Mouse (Mus musculus) hindbrain, embryonic 12.5 days (tissue): ENCODE results near the gene Fbl. TPM values are rescaled to one million over a fixed set of nuclear protein-coding genes. Genes with fewer than 3 reads are reported as not detected.
A peak's percentile ranks its signal among the peaks of the same experiment; 100 is the strongest.

Source experiments
- ATAC-seq: fragments of 200-750 bp; cut with Nextera tagmentation; 2 replicates; pipeline ENCODE4 v1.8.0; 2017; ENCODE audit warnings: moderate TSS enrichment; ENCODE audit not compliant: low FRiP score
- H3K27ac ChIP-seq: fragments of 300-500 bp; sonication (generic); 2 replicates; pipeline ENCODE4 v1.5.1; 2016; ENCODE audit warnings: mild to moderate bottlenecking
- H3K27me3 ChIP-seq: fragments of 300-500 bp; sonication (generic); 2 replicates; pipeline ENCODE4 v1.6.1; 2016; ENCODE audit warnings: mild to moderate bottlenecking
- H3K36me3 ChIP-seq: fragments of 300-500 bp; sonication (generic); 2 replicates; pipeline ENCODE4 v1.6.1; 2016; ENCODE audit warnings: mild to moderate bottlenecking
- H3K4me1 ChIP-seq: fragments of 300-500 bp; sonication (generic); 2 replicates; pipeline ENCODE4 v1.6.1; 2016
- H3K4me2 ChIP-seq: fragments of 300-500 bp; sonication (generic); replicated peaks from 2 replicates; pipeline ENCODE4 v1.6.1; 2016; ENCODE audit warnings: mild to moderate bottlenecking
- H3K4me3 ChIP-seq: fragments of 300-500 bp; sonication (generic); 2 replicates; pipeline ENCODE4 v1.5.1; 2016; ENCODE audit warnings: mild to moderate bottlenecking
- H3K9ac ChIP-seq: fragments of 300-500 bp; sonication (generic); 2 replicates; pipeline ENCODE4 v1.6.1; 2016; ENCODE audit warnings: mild to moderate bottlenecking, moderate library complexity
- H3K9me3 ChIP-seq: fragments of 300-500 bp; sonication (generic); replicated peaks from 2 replicates; pipeline ENCODE4 v1.6.1; 2016; ENCODE audit warnings: mild to moderate bottlenecking
- WGBS: fragments of 180-500 bp; shearing (Covaris S2); methylation state at CpG from one replicate; pipeline ENCODE4 v1.1.7; 2016; 5-methylcytosine and 5-hydroxymethylcytosine counted together
- polyA plus RNA-seq: library from polyadenylated mRNA; unstranded; fragments of >200 nt; fragmentation: Nextera tagmentation; extraction: Ambion mirVana; gene quantifications from 2 replicates; pipeline ENCODE4 v1.2.1, GENCODE M21; 2016

Fbl gene
- polyA plus RNA-seq, 1 experiment from 2014 or later: 115 TPM

DNA sequence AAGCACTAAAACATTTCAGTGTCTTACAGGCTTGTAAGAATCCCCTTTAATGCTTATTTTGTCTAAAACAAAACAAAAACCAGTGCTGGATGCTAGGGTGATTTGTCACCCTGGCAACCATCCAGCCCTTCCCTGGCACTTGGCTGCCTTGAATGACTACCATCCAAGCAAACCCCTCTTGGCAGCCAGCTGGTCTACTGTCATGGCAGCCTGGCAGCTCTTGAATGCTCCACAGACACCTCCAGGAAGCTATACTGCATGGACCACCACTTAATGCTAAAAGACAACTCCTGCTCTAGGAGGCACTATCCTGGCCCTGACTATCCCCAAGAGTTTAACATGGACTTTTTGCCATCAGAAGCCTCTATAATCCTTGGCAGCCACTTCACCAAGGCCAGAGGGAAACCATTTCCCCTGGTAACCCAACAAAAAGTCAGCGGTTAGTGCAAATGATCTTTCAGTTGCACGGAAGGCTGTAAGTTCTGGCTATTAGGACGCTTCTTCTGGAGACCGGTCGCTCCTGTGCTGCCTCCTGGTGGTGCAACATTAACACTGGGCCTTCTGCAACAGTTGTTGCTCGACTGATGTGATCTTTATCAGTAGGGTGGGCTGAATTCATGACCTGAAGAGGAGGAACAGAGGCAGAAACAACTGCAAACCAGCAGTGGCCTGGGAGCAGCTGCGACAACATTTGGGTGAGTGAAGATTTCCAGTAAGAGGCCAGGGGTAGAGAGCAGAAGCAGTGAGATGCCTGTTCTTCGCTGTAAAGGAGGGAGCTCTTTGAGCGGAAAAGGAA is 992 bp upstream of the Fbl start:
- peaks cover 29% of the 10 kb centered on the region for H3K4me1 ChIP-seq
- H3K27me3 ChIP-seq: no peaks in the 10 kb centered on the region
- peak overlapping the region; percentile 60 for H3K4me3 ChIP-seq
- peak overlapping the region; percentile 53 for H3K9ac ChIP-seq
- WGBS: 13% methylated on average over 9 of the region's 9 CpGs
- H3K36me3 ChIP-seq: no peaks in the 10 kb centered on the region
- no peaks in the 10 kb centered on the region for H3K9me3 ChIP-seq
- ATAC-seq: no peak
- peak overlapping the region; percentile 95 for H3K4me2 ChIP-seq
- H3K27ac ChIP-seq: peak overlapping the region; percentile 81

DNA sequence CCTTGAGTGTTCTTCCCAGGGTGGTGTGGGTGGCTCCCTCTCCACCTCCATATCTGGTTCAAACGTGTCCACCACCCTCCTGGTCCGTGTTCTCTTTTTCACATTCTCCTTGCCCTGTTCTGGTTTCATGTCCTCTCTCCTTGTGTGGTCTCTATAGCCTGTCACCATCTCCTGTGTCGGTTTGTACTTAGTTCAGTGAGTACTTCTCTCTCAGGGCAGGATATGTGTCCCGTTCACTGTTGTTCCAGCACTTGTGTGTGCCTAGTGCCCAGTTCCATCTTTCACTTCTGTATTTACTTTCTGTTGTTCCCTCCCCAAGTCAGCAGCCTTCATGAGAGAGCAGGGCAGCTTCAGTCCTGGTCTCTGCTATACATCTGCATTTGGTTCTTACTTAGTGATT is 5.8 kb downstream of the Fbl start:
- H3K9me3 ChIP-seq: no peaks in the 10 kb centered on the region
- H3K9ac ChIP-seq: no peak overlapping the region
- H3K36me3 ChIP-seq: peaks cover 33% of the 10 kb centered on the region
- H3K27ac ChIP-seq: no peak overlapping the region
- H3K4me3 ChIP-seq: no peak overlapping the region
- ATAC-seq: no peak
- peaks cover 16% of the 10 kb centered on the region for H3K4me1 ChIP-seq
- H3K4me2 ChIP-seq: no peak overlapping the region
- 92% methylated on average over 4 of the region's 4 CpGs for WGBS
- no peaks in the 10 kb centered on the region for H3K27me3 ChIP-seq

DNA sequence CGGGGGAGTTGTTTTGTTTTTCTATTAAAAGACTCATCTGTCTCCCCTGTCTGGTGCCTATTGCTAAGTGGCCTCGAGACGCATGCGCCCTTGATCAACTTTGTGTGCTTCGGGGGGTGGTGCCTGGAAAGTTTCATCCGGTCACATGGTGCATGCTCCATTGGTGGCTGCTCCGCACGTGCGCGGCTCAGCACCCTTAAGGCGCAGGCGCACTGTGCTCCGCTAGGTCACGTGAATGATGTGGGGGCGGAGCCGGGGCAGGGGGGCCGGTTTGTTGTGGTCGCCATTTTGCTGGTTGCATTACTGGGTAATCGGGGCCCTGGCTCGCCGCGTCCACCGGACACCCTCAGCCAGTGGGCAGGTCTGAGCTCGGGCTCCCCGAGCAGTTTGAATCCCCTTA is 9.7 kb downstream of the Fbl start, which contains the start of gene Dyrk1b:
TSS of gene Dyrk1b (plus strand) at position 242 of the 400 bp plus-strand sequence.
- H3K27ac ChIP-seq: peak within 1 kb of the TSS; percentile 97
- H3K9ac ChIP-seq: peak within 1 kb of the TSS; percentile 93
- H3K4me1 ChIP-seq: peaks cover 13% of the 10 kb centered on the region
- peaks cover 64% of the 10 kb centered on the region for H3K36me3 ChIP-seq
- peak within 1 kb of the TSS; percentile 97 for H3K4me3 ChIP-seq
- no peaks in the 10 kb centered on the region for H3K9me3 ChIP-seq
- WGBS: under 1% methylated on average over 25 of the region's 25 CpGs
- H3K4me2 ChIP-seq: peak within 1 kb of the TSS; percentile 85
- ATAC-seq: peak; percentile 90
- H3K27me3 ChIP-seq: no peaks in the 10 kb centered on the region

DNA sequence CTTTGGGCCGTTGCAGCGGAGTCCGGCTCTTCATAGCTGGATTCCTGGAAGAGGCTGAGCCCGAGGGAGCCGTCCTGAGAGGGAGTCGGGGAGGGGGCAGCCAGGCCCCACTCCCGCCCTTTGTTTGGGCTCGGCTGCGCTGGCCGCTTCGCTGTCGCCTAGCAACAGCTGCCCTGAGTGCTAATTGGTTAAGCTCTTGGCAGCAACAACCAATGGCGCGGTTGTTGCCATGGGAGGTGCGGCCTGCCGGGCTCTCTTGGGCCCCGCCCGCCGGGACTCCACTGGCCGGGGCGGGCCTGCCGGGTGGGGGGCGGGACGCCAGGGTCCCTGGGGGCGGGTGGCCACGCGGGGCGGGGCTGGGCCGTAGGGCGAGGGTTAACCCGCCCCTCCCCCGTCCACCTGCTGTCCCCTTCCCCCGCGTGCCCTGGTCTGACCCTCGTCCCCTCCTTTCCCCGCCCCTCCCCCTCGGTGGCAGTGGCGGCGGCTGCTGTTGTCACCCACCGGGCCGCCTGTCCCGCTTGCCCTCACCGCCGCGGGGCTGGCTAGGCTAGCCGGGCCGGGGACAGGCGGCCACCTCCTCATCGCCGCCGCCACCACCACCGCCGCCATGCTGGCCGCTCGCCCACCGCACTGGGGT is 10.3 kb downstream of the Fbl start:
- Histone ChIP-seq H3K27ac (peak overlapping the region; percentile 97), H3K9me3 (no peaks in the 10 kb centered on the region), H3K27me3 (no peaks in the 10 kb centered on the region), H3K4me3 (peak overlapping the region; percentile 97), H3K4me2 (peak overlapping the region; percentile 85), H3K9ac (peak overlapping the region; percentile 93), H3K4me1 (peaks cover 13% of the 10 kb centered on the region), H3K36me3 (peaks cover 70% of the 10 kb centered on the region)
- WGBS: 0% methylated on average over 38 of the region's 56 CpGs
- peak; percentile 97 for ATAC-seq

DNA sequence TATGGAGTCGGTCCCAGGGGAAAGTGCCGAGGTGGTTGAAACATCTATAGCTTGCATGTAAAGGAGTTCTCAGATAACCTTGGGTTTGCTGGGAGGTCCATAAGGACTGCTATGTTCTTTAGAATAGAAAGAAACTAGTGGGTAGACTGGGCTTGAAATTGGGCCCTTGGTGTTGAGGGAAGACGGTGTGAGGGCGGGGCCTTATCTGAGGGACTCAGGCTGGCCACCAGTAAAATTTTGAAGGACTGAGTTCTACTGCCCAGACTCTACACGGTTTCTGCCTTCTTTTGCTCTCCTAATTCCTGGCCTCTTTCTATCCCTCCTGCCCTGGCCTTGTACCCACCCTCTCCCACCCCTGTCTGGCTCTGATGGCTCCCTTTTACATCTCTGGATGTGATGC is 11.4 kb downstream of the Fbl start:
- peak overlapping the region; percentile 85 for H3K4me2 ChIP-seq
- peak overlapping the region; percentile 97 for H3K4me3 ChIP-seq
- 72% methylated on average over 5 of the region's 5 CpGs for WGBS
- H3K9ac ChIP-seq: peak overlapping the region; percentile 93
- peaks cover 13% of the 10 kb centered on the region for H3K4me1 ChIP-seq
- H3K27me3 ChIP-seq: no peaks in the 10 kb centered on the region
- H3K27ac ChIP-seq: peak overlapping the region; percentile 97; the same call in 1 of the 2 replicates
- no peaks in the 10 kb centered on the region for H3K9me3 ChIP-seq
- peaks cover 71% of the 10 kb centered on the region for H3K36me3 ChIP-seq
- ATAC-seq: no peak

DNA sequence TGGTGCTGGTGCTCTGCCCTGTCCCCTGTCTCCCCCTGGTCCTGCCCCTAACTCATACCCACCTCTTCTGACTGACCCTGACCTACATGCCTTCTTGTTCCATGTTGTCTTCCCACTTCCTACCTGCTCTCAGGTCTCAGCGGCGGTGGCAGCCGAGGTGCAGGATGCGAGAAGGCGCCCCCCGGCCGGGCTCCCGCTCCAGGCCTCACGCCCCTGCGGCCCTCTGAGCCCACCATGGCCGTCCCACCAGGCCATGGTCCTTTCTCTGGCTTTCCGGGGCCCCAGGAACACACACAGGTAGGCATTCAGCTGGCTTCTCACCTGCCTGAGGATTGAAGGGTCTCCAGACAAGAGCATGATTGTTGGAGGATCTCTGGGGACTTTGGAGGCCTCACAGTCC is 11.9 kb downstream of the Fbl start:
- H3K36me3 ChIP-seq: peaks cover 71% of the 10 kb centered on the region

DNA sequence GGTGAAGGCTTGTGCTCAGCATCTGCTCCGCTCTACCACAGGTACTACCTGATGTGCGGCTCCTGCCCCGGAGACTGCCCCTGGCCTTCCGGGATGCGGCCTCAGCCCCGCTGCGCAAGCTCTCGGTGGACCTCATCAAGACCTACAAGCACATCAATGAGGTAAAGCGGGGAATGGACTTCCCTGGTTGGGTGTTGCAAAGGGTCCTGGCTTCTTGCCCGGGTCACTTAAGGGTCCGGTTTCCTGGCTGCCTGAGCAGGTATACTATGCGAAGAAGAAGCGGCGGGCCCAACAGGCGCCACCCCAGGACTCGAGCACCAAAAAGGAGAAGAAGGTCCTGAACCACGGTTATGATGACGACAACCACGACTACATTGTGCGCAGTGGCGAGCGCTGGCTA is 12.8 kb downstream of the Fbl start:
- Histone ChIP-seq H3K9me3 (no peaks in the 10 kb centered on the region), H3K4me1 (peaks cover 13% of the 10 kb centered on the region), H3K36me3 (peaks cover 71% of the 10 kb centered on the region), H3K4me3 (no peak overlapping the region), H3K9ac (no peak overlapping the region), H3K27ac (no peak overlapping the region), H3K4me2 (no peak overlapping the region), H3K27me3 (no peaks in the 10 kb centered on the region)
- WGBS: 98% methylated on average over 22 of the region's 22 CpGs
- ATAC-seq: no peak

More for the DNA sequence above, 11.9 kb downstream of the Fbl start:
- Histone ChIP-seq H3K9me3 (no peaks in the 10 kb centered on the region), H3K27ac (no peak overlapping the region), H3K4me1 (peaks cover 13% of the 10 kb centered on the region), H3K4me3 (peak overlapping the region; percentile 97), H3K27me3 (no peaks in the 10 kb centered on the region), H3K4me2 (peak overlapping the region; percentile 85), H3K9ac (peak overlapping the region; percentile 9; the same call in 1 of the 2 replicates)
- WGBS: 94% methylated on average over 12 of the region's 12 CpGs
- no peak for ATAC-seq

DNA sequence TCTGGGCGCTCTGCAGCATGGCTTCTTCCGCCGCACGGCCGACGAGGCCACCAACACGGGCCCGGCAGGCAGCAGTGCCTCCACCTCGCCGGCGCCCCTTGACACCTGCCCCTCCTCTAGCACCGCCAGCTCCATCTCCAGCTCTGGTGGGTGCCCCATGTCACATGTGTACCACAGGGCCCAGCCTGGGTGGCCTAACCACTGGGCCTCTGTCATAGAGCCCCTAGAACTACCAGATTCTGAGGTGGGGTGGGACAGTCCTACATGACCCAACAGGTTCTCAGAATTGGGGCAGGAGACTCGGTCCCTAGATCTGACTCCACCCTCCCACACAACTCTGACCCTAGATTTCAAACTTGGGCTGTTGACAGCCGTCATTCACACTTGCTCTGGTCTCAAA is 16.4 kb downstream of the Fbl start:
- no peaks in the 10 kb centered on the region for H3K9me3 ChIP-seq
- no peak for ATAC-seq
- H3K36me3 ChIP-seq: peaks cover 95% of the 10 kb centered on the region
- H3K9ac ChIP-seq: no peak overlapping the region
- 93% methylated on average over 14 of the region's 14 CpGs for WGBS
- H3K4me3 ChIP-seq: no peak overlapping the region
- no peak overlapping the region for H3K4me2 ChIP-seq
- peaks cover 7% of the 10 kb centered on the region for H3K4me1 ChIP-seq
- no peaks in the 10 kb centered on the region for H3K27me3 ChIP-seq
- no peak overlapping the region for H3K27ac ChIP-seq

DNA sequence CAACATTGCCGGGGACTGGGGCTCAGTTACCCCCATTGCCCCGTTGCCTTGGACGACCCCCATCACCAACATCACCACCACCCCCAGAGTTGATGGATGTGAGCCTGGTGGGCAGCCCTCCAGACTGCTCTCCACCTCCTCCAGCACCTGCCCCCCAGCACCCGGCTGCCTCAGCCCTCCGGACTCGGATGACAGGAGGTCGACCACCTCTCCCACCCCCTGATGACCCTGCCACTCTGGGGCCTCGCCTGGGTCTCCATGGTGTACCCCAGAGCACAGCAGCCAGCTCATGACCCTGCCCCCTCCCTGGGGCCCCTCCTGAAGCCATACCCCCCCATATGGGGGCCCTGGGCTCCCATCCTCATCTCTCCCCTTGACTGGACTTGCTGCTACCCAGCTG is 17.1 kb downstream of the Fbl start:
- Histone ChIP-seq H3K4me2 (no peak overlapping the region), H3K27ac (no peak overlapping the region), H3K4me3 (no peak overlapping the region), H3K9me3 (no peaks in the 10 kb centered on the region), H3K27me3 (no peaks in the 10 kb centered on the region), H3K4me1 (no peaks in the 10 kb centered on the region), H3K9ac (peak overlapping the region; percentile 29; the same call in 1 of the 2 replicates), H3K36me3 (peaks cover 99% of the 10 kb centered on the region)
- ATAC-seq: 0 out of 2 replicates have a peak, but pooled peaks have one; percentile 4
- 87% methylated on average over 8 of the region's 8 CpGs for WGBS

DNA sequence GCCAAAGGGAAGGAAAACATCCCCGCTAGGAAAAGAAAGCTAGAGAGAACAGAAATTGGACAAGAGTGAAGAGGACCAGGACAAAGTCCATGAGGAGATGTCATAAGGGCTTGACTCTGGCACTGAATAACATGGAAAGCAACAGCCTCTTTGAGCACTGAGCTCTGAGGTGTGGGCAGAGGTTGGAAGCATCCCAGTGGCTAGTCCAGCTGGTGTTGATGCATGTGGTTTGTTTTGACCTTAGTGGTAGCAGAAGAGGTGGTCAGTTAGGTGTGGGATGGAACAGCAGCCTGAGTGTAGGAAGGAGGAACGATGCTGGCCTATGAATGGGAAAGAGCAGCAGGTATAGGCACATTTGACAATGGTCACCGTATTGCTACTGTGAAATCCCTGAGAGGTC is 22.0 kb downstream of the Fbl start:
- no peak for ATAC-seq
- no peaks in the 10 kb centered on the region for H3K9me3 ChIP-seq
- no peak overlapping the region for H3K9ac ChIP-seq
- no peaks in the 10 kb centered on the region for H3K4me1 ChIP-seq
- no peak overlapping the region for H3K27ac ChIP-seq
- H3K4me3 ChIP-seq: no peak overlapping the region
- peaks cover 85% of the 10 kb centered on the region for H3K36me3 ChIP-seq
- no peaks in the 10 kb centered on the region for H3K27me3 ChIP-seq
- H3K4me2 ChIP-seq: no peak overlapping the region
- WGBS: 97% methylated on average over 3 of the region's 3 CpGs

DNA sequence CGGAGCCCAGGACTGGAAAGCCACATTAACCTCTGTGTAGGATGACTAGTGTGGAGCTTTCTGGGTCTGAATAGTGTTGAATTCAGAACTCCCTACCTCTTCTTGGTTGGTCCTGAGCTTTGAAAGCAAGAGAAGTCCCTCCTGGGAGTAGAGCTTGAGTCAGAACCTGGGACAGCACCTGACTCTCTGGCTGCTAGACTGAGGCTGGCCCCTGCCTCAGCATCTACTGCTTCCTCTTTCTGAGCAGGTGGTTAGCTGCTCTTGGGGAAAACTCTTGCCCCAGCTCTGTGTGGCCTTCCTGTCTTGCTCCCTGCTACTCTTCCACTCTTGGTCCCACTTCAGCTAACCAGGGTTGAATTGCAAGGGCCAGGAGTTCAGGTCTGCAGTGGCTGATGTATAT is 22.4 kb downstream of the Fbl start:
- ATAC-seq: no peak
- 100% methylated on average over 1 of the region's 1 CpGs for WGBS

DNA sequence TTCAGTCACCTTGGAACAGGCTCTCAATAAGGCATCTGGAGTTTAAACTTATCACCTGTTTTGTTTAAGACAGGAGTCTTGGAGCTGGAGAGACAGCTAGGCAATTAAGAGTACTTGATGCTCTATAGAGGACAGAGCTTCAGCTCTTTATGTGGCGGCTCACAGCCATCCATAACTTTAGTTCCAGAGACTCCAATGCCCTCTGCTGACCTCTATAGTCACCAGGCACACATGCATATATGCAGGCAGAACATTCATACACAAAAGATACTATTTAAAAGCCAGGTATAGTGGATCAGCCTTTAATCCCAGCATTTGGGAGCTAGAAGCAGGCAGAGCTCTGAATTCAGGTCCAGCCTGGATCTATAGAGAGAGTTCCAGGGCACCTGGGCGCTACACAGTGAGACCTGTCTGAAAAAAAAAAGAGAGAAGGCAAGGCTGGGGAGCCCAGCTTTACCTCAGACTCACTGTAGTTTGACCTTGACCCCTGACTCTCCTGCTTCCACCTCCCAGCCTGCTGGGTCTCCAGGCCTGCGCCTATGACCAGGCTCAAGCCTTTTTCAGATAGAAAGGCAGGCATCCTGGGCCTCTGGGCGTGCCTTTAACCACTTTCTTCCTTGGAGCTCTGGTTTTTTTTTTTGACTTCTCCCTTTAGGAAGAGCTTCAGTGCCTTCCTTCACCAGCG is 26.0 kb downstream of the Fbl start:
- Histone ChIP-seq H3K4me2 (no peak overlapping the region), H3K4me3 (no peak overlapping the region), H3K36me3 (peaks cover 53% of the 10 kb centered on the region), H3K27ac (no peak overlapping the region), H3K4me1 (no peaks in the 10 kb centered on the region), H3K9ac (no peak overlapping the region), H3K9me3 (no peaks in the 10 kb centered on the region), H3K27me3 (no peaks in the 10 kb centered on the region)
- no peak for ATAC-seq
- WGBS: 83% methylated on average over 5 of the region's 5 CpGs

More for the DNA sequence above, 22.4 kb downstream of the Fbl start:
- H3K27me3 ChIP-seq: no peaks in the 10 kb centered on the region
- H3K36me3 ChIP-seq: peaks cover 81% of the 10 kb centered on the region
- no peaks in the 10 kb centered on the region for H3K4me1 ChIP-seq
- no peak overlapping the region for H3K27ac ChIP-seq
- no peaks in the 10 kb centered on the region for H3K9me3 ChIP-seq
- no peak overlapping the region for H3K4me3 ChIP-seq
- no peak overlapping the region for H3K9ac ChIP-seq
- H3K4me2 ChIP-seq: no peak overlapping the region
